Mouse (Mus musculus): ENCODE measurements at regions not wholly inside any gene's neighbourhood (a gene's known extent, or its start where the extent isn't known, plus 50 kb on each side); places are given as distances from the start of the nearest gene placed in this dataset.

DNA sequence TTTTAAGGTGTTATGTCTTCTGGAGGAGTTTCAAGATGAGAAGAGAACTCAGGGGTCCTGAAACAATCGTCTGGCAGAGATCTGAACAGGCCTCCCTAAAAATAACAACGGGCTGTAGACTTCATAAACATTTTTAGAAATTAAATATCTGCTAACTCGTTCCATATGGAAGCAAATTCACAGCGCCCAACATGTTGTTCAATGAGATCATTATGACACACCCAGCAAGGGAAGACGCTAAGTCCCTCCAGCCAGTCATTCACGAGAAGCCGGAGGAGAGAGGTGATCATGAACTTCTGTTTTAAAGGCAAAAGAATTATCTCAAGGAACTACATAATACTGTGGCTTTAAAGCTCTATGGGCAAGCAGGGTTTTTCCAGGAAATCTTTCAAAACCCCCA is 334.8 kb downstream of the Efna5 start:
- H3K4me2 ChIP-seq (replicated peaks), result no peak overlapping the region
- no peaks in the 10 kb centered on the region for H3K27me3 ChIP-seq (replicated peaks)
- H3K9ac ChIP-seq, result no peak overlapping the region
- no peak for ATAC-seq (ENCODE audit: low FRiP score, low read depth)
- WGBS, result 80% methylated on average over 7 of the region's 7 CpGs
- H3K9me3 ChIP-seq, result no peaks in the 10 kb centered on the region
- no peak overlapping the region for H3K27ac ChIP-seq
- H3K4me1 ChIP-seq, result no peaks in the 10 kb centered on the region
- no peaks in the 10 kb centered on the region for H3K36me3 ChIP-seq
- no peak overlapping the region for H3K4me3 ChIP-seq

DNA sequence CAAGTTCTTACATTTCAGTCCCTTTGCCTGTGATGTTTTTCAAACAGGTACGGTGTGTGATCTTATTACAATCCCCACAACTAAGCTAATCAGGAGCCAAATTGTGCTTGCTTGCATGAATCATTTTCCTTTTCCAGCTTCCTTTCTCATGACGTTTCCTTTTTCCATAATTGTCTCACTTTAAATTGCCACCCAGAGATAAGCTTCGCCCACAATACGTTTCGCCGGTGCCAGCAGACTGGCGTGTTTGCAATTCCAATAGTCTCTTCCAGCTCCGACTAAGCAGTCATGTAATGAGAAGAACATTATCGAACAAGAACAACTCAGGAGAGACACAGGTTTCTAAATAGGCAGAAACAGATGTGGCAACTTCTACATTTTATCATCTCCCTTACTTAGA is 335.8 kb downstream of the Efna5 start:
- H3K4me1 ChIP-seq, result no peaks in the 10 kb centered on the region
- H3K9ac ChIP-seq, result no peak overlapping the region
- WGBS, result 82% methylated on average over 9 of the region's 9 CpGs
- H3K4me3 ChIP-seq, result no peak overlapping the region
- H3K27ac ChIP-seq, result no peak overlapping the region
- H3K9me3 ChIP-seq, result no peaks in the 10 kb centered on the region
- no peaks in the 10 kb centered on the region for H3K36me3 ChIP-seq
- H3K4me2 ChIP-seq (replicated peaks), result no peak overlapping the region
- no peak for ATAC-seq (ENCODE audit: low FRiP score, low read depth)
- H3K27me3 ChIP-seq (replicated peaks), result no peaks in the 10 kb centered on the region

DNA sequence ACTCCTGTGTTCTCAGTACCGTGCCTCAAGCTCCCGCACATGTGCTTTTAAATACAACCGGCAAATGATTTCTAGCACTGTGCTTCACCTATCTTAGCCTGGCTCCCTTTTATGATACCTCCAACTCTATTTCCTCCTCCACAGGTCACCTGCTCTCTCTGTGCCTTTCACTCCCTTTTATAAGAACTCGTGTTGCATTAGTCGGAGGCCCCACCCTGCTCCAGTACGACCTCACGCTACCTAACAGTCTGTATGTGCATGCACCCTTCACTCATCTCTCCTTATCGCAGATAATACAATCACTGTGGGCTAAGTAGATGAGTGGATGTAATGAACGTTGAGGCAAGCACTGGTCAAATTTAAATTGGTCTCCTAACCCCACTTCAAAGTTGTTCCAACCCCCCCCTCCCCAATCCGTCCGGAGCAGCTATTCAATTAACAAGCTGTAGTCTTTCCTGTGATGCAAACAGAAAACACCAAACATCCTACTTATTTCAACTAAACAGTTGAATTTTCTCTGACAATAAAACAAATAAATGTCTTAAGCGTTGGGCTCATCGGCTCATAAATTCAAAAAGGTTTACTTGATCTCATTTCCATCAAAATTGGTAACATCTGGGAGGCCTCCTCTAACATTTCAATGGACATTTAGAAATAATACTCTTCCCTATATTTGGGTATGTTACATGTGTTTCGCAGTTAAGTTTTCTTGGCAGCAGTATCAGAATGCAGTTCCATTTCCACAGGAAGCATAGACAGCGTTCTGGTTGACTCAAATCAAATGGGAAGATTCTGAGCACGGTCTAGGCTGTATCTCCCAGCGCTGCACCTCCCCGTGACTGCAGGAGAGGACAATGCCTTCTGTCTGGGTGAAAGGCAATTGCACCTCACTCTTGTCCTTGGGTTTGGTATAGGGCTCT is 337.8 kb downstream of the Efna5 start:
- WGBS, result 89% methylated on average over 18 of the region's 18 CpGs
- no peak overlapping the region for H3K27ac ChIP-seq

DNA sequence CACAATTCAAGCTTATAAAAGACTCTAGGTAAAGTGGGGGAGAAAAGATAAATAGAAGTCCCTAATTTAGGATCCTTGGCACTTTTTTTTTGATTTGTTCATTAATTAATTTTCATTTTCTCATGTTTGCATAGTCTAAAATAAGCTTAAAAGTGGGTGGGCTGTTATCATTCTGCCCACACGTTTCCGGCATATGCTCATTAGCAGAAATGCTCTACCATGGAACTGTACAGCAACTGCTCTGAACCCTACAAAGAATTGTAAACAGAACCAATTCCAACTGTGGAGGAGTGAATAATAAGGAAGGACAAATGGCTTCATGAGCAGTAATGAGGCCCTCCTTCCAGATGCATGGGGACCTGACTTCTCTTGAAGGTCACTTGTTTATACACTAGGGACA is 351.2 kb downstream of the Efna5 start:
- Histone ChIP-seq H3K4me1 (no peaks in the 10 kb centered on the region), H3K4me3 (no peak overlapping the region), H3K4me2 (replicated peaks) (no peak overlapping the region), H3K27me3 (replicated peaks) (no peaks in the 10 kb centered on the region), H3K9me3 (no peaks in the 10 kb centered on the region), H3K36me3 (no peaks in the 10 kb centered on the region), H3K9ac (no peak overlapping the region), H3K27ac (no peak overlapping the region)
- WGBS, result 94% methylated on average over 2 of the region's 2 CpGs
- ATAC-seq (ENCODE audit: low FRiP score, low read depth), result no peak

More for the DNA sequence above, 337.8 kb downstream of the Efna5 start:
- H3K9ac ChIP-seq, result no peak overlapping the region
- H3K9me3 ChIP-seq, result no peaks in the 10 kb centered on the region
- no peak overlapping the region for H3K4me3 ChIP-seq
- no peaks in the 10 kb centered on the region for H3K4me1 ChIP-seq
- no peak overlapping the region for H3K4me2 ChIP-seq (replicated peaks)
- ATAC-seq (ENCODE audit: low FRiP score, low read depth), result no peak
- no peaks in the 10 kb centered on the region for H3K36me3 ChIP-seq
- no peaks in the 10 kb centered on the region for H3K27me3 ChIP-seq (replicated peaks)

DNA sequence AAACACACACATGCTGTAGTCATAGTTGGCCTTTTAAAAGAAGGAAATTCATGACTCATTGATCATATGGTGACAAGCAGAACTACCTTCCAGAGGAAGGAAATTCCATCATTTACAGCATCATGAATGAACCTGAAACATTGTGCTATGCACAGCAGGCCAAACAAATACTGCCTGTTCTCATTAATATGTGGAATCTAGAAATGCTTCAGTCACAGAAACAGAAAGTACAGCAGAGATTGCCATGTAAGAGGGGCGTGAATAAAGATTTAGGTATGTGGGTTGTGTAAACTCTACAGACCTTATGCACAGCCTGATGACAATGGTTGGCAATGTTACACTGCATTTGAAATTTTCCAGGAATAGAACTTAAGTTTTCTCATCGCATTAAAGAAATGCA is 353.6 kb downstream of the Efna5 start:
- Histone ChIP-seq H3K27ac (no peak overlapping the region), H3K27me3 (replicated peaks) (no peaks in the 10 kb centered on the region), H3K36me3 (no peaks in the 10 kb centered on the region), H3K9me3 (no peaks in the 10 kb centered on the region), H3K4me2 (replicated peaks) (no peak overlapping the region), H3K4me1 (no peaks in the 10 kb centered on the region), H3K4me3 (no peak overlapping the region), H3K9ac (no peak overlapping the region)
- WGBS, result 85% methylated on average over 2 of the region's 2 CpGs
- ATAC-seq (ENCODE audit: low FRiP score, low read depth), result no peak

DNA sequence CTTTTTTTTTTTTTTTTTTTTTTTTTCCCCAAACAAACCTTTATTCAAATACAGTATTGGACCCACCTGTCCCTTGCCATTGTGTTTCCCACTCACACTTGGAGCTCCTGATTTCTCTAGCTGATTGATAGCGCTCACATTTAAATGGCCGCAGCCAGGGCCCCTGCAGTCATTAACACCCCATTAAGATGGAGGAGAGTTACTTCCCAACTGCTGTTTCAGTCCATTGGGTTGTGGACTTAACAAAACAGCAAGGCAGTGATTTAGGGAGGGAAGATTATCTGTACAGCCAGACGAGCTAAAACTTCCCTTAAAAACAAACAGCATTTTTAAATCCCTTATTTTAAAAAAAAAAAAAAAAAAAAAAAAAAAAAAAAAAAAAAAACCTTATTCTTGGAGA is 367.5 kb downstream of the Efna5 start:
- H3K9ac ChIP-seq, result no peak overlapping the region
- no peaks in the 10 kb centered on the region for H3K9me3 ChIP-seq
- H3K4me2 ChIP-seq (replicated peaks), result no peak overlapping the region
- no peak overlapping the region for H3K4me3 ChIP-seq
- 0 out of 2 replicates have a peak, but pooled peaks have one; percentile 44 for ATAC-seq (ENCODE audit: low FRiP score, low read depth)
- no peaks in the 10 kb centered on the region for H3K27me3 ChIP-seq (replicated peaks)
- no peak overlapping the region for H3K27ac ChIP-seq
- H3K4me1 ChIP-seq, result no peaks in the 10 kb centered on the region
- no peaks in the 10 kb centered on the region for H3K36me3 ChIP-seq
- WGBS, result 19% methylated on average over 3 of the region's 3 CpGs

DNA sequence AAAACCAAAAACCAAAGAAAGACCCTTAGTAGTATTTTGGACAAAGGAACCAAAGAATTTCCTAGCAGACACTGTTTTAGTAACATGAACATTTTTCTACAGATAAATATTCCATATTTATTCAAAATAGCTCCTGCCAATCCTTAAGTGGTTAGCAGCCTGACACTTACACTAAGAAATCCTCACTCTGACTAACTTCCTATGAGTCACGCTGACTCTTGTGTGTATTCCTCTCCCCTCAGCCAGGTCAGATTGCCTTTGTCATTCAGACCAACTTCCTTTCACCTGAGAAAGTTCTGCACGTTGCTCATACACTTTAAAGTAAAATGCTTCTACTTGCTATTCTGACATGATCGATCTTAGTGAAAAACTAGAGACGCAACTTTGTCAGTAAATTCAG is 370.9 kb downstream of the Efna5 start:
- Histone ChIP-seq H3K27me3 (replicated peaks) (no peaks in the 10 kb centered on the region), H3K9me3 (no peaks in the 10 kb centered on the region), H3K4me2 (replicated peaks) (no peak overlapping the region), H3K27ac (no peak overlapping the region), H3K36me3 (no peaks in the 10 kb centered on the region), H3K9ac (no peak overlapping the region), H3K4me1 (no peaks in the 10 kb centered on the region), H3K4me3 (no peak overlapping the region)
- no peak for ATAC-seq (ENCODE audit: low FRiP score, low read depth)
- WGBS, result 92% methylated on average over 4 of the region's 4 CpGs

DNA sequence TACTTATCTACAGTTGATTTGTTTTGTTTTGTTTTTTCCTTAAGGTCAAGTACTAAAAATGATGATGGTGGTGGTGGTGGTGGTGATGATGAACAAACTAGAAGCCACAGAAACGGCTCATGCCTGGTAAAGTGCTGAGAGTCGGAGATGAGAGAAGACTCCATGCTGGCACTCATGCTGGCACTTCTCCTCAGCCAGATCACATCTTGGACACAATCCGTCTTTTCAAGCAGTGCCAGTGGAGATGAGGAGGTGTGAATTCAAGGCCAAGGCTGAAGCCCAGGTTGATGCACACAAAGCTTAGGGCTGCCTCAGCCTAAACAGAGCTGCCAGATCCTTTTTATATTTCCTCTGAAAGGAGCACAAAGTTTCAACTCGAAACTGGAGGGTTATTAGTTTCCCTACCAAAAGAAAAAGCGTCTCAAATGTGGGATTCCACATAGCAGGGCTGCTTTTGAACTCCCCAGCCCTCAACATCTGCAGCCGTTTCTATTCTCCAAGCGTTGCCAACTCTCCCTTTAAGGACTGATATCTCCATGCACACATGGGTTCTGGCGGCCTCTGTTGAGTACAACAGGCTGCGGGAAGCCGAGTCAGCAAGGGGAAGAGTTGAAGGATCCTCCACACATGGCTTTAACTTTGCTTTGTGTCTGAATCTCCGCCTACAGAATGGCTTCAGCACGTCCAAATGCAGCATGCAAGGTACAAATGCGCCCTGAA is 373.2 kb downstream of the Efna5 start:
- no peaks in the 10 kb centered on the region for H3K27me3 ChIP-seq (replicated peaks)
- H3K4me1 ChIP-seq, result no peaks in the 10 kb centered on the region
- ATAC-seq (ENCODE audit: low FRiP score, low read depth), result no peak
- 82% methylated on average over 13 of the region's 13 CpGs for WGBS
- no peak overlapping the region for H3K4me2 ChIP-seq (replicated peaks)
- H3K36me3 ChIP-seq, result no peaks in the 10 kb centered on the region
- no peak overlapping the region for H3K4me3 ChIP-seq
- H3K9ac ChIP-seq, result no peak overlapping the region
- no peak overlapping the region for H3K27ac ChIP-seq
- H3K9me3 ChIP-seq, result no peaks in the 10 kb centered on the region

DNA sequence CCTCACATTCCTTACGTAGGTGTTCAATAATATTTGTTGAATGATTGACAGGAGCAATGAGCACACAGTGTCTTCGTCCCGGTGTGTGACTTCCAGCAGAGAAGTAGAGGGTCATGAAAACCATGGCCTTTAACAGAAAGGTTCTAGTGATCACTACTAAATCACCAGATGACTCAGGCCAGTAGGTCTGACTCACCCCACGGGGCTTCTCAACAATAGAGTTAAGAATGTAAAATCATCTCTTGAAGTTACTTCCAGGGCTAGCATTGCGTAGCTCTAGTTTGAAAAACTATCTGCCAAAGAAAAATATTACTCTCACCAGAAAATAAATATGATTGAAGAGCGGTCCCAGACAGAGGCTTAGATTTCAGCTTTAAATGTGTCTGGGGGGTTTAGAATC is 376.4 kb downstream of the Efna5 start:
- 62% methylated on average over 6 of the region's 6 CpGs for WGBS
- no peak for ATAC-seq (ENCODE audit: low FRiP score, low read depth)
- Histone ChIP-seq H3K9me3 (no peaks in the 10 kb centered on the region), H3K36me3 (no peaks in the 10 kb centered on the region), H3K9ac (no peak overlapping the region), H3K4me1 (no peaks in the 10 kb centered on the region), H3K27me3 (replicated peaks) (no peaks in the 10 kb centered on the region), H3K4me3 (no peak overlapping the region), H3K27ac (no peak overlapping the region), H3K4me2 (replicated peaks) (no peak overlapping the region)

DNA sequence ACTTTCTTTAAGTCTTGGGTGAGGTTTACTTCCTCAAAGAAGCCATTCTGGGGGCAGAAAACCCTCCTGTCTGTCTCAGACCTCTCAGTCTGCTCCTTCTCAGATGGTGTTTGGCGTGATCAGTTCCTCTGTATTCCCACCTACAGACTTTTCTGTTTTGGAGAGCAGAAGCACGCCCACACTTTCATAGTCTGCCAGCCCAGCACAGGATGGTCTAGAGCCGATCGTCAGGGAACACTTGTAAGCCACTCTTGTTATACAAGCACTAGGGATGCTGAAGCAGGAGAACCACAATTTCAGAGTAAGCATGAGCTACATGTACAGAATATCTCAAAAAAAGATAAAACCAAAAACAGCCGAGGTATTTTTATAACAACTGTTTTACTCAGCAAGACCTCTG is 410.4 kb downstream of the Efna5 start:
- no peak overlapping the region for H3K27ac ChIP-seq
- no peaks in the 10 kb centered on the region for H3K27me3 ChIP-seq (replicated peaks)
- H3K9me3 ChIP-seq, result no peaks in the 10 kb centered on the region
- no peak overlapping the region for H3K9ac ChIP-seq
- no peak overlapping the region for H3K4me3 ChIP-seq
- WGBS, result 90% methylated on average over 5 of the region's 5 CpGs
- ATAC-seq (ENCODE audit: low FRiP score, low read depth), result no peak
- H3K36me3 ChIP-seq, result no peaks in the 10 kb centered on the region
- no peak overlapping the region for H3K4me2 ChIP-seq (replicated peaks)
- H3K4me1 ChIP-seq, result no peaks in the 10 kb centered on the region

DNA sequence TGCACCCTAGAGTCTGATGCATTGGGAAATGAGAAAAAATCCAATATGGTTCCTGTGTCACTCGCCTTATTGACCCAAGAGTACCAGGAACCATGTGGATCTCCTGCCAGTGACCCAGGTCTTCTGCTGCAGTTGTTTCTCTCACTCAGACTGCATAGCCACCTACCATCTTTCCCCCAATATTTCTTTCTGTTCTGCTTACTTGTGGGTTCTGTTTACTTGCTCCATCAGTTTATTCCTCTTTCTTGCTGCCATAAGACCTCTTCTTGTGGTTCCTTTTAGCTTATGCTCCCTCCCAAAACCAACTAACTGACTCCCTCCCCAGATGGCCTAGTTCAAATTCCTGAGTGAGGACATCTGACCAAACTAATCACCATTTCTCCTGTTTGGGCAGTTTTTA is 411.8 kb downstream of the Efna5 start:
- no peaks in the 10 kb centered on the region for H3K27me3 ChIP-seq (replicated peaks)
- 75% methylated on average over 1 of the region's 1 CpGs for WGBS
- no peaks in the 10 kb centered on the region for H3K36me3 ChIP-seq
- no peaks in the 10 kb centered on the region for H3K9me3 ChIP-seq
- no peak overlapping the region for H3K4me2 ChIP-seq (replicated peaks)
- ATAC-seq (ENCODE audit: low FRiP score, low read depth), result no peak
- H3K9ac ChIP-seq, result no peak overlapping the region
- H3K4me1 ChIP-seq, result no peaks in the 10 kb centered on the region
- no peak overlapping the region for H3K4me3 ChIP-seq
- no peak overlapping the region for H3K27ac ChIP-seq

DNA sequence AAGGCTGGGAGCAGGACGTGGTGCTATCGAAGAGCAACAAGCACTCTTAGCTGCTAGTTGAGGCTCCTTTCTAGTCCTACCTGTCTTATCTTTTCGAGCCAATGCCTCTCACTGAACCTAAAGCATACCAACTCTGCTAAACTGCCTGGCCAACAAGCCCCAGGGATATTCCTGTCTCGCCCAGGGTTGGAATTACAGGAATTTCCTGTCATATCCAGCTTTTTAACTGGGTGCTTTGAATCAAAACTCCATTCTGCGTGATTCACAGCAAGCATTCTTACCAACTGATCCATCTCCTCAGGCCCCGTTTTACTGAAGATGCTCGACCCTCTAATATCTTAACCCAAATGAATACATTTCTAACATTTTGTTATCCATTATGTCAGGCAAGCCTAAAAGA is 412.3 kb downstream of the Efna5 start:
- Histone ChIP-seq H3K27ac (no peak overlapping the region), H3K36me3 (no peaks in the 10 kb centered on the region), H3K4me3 (no peak overlapping the region), H3K4me2 (replicated peaks) (no peak overlapping the region), H3K4me1 (no peaks in the 10 kb centered on the region), H3K9me3 (no peaks in the 10 kb centered on the region), H3K27me3 (replicated peaks) (no peaks in the 10 kb centered on the region), H3K9ac (no peak overlapping the region)
- no peak for ATAC-seq (ENCODE audit: low FRiP score, low read depth)
- WGBS, result 83% methylated on average over 7 of the region's 7 CpGs

DNA sequence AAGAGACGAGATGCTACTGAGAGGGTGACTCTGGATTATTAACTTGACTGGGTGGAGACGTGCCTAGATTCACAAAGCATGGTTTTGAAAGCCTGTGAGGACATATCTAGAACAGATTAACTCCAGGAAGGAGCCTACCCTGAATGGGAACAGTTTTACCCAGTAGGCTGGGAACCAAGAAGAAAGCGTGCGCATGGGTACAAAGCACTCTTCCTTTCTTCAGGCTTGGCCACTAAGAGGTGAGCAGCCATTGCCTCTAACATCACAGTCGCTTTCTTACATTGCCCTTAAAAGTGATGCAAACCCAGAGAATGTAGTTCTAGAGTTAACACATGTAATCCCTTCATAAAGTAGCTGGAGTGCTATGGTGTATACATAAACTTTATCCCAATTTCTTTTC is 414.0 kb downstream of the Efna5 start:
- H3K4me2 ChIP-seq (replicated peaks), result no peak overlapping the region
- H3K36me3 ChIP-seq, result no peaks in the 10 kb centered on the region
- no peaks in the 10 kb centered on the region for H3K9me3 ChIP-seq
- no peak for ATAC-seq (ENCODE audit: low FRiP score, low read depth)
- no peaks in the 10 kb centered on the region for H3K27me3 ChIP-seq (replicated peaks)
- WGBS, result 87% methylated on average over 5 of the region's 5 CpGs
- H3K4me3 ChIP-seq, result no peak overlapping the region
- H3K27ac ChIP-seq, result no peak overlapping the region
- H3K9ac ChIP-seq, result no peak overlapping the region
- no peaks in the 10 kb centered on the region for H3K4me1 ChIP-seq
